Mouse (Mus musculus) bone marrow, adult 2 months (tissue): ENCODE data around the gene Slfn2. TPM values are rescaled to one million over a fixed set of nuclear protein-coding genes. Genes with fewer than 3 reads are reported as not detected.
"Not testable (repeated sequence)": the region's sequence is repeated elsewhere in the genome, so short reads cannot be mapped to it uniquely, and the experiment has no call there.

Source experiments
- H3K27ac ChIP-seq: fragments of 200-500 bp; 2 replicates; pipeline ENCODE4 v1.5.1; 2012; ENCODE audit warnings: low read depth, mild to moderate bottlenecking, control low read depth, inconsistent platforms, low read length; ENCODE audit not compliant: control insufficient read depth, poor library complexity, insufficient read depth
- H3K4me1 ChIP-seq: fragments of 200-500 bp; 2 replicates; pipeline ENCODE4 v1.6.1; 2011; ENCODE audit warnings: low read length; ENCODE audit not compliant: control insufficient read depth, insufficient read depth
- H3K4me3 ChIP-seq: fragments of 200-500 bp; replicated peaks from 2 replicates; pipeline ENCODE3; 2011; ENCODE audit warnings: mild to moderate bottlenecking, low read depth, low read length, control low read depth; ENCODE audit not compliant: control insufficient read depth
- CTCF ChIP-seq: fragments of 200-500 bp; IDR thresholded peaks from 2 replicates; pipeline ENCODE4 v1.5.1; 2011; ENCODE audit warnings: low read length, control low read depth; ENCODE audit not compliant: control insufficient read depth, insufficient read depth
- POLR2A ChIP-seq: fragments of 200-500 bp; IDR thresholded peaks from 2 replicates; pipeline ENCODE4 v1.6.1; 2011; ENCODE audit warnings: low read depth, mild to moderate bottlenecking, control low read depth, low read length, borderline replicate concordance; ENCODE audit not compliant: control insufficient read depth
- WGBS: fragments of 180-500 bp; shearing (Covaris S2); methylation state at CpG from one replicate; pipeline ENCODE4 v1.1.7; 2018; 5-methylcytosine and 5-hydroxymethylcytosine counted together
- polyA plus RNA-seq: library from polyadenylated mRNA; stranded (reverse); fragments of >200 nt; gene quantifications from 2 replicates; pipeline ENCODE4 v1.2.4, GENCODE M21; 2011; ENCODE audit warnings: low replicate concordance; ENCODE audit not compliant: missing spikeins, insufficient read depth, insufficient read length

Slfn2 gene
- 101 and 262 TPM in 2 replicates for polyA plus RNA-seq

GRCm38 (mm10) chr11:83064946-83065345 is at the start of gene Slfn2:
Gene Slfn2 (plus strand): TSS chr11:83065112.
- 63% methylated on average over 2 of the region's 2 CpGs for WGBS
- peak within 1 kb of the TSS; percentile 80 for H3K4me3 ChIP-seq
- peak within 1 kb of the TSS; percentile 90 for H3K27ac ChIP-seq
- TF ChIP-seq CTCF, result peak; percentile 3; the same call in 1 of the 2 replicates
- peak; percentile 48; the same call in 1 of the 2 replicates for TF ChIP-seq POLR2A
- H3K4me1 ChIP-seq, result peaks cover 3% of the 10 kb centered on the region

- Histone ChIP-seq H3K4me3 (no peak overlapping the region), H3K27ac (no peak overlapping the region), H3K4me1 (no peaks in the 10 kb centered on the region; the same call in 1 of the 2 replicates)
- TF ChIP-seq CTCF (no peak), POLR2A (no peak)
Observed at GRCm38 (mm10) chr11:83016093-83016492, 48.8 kb upstream of the Slfn2 start.

DNA sequence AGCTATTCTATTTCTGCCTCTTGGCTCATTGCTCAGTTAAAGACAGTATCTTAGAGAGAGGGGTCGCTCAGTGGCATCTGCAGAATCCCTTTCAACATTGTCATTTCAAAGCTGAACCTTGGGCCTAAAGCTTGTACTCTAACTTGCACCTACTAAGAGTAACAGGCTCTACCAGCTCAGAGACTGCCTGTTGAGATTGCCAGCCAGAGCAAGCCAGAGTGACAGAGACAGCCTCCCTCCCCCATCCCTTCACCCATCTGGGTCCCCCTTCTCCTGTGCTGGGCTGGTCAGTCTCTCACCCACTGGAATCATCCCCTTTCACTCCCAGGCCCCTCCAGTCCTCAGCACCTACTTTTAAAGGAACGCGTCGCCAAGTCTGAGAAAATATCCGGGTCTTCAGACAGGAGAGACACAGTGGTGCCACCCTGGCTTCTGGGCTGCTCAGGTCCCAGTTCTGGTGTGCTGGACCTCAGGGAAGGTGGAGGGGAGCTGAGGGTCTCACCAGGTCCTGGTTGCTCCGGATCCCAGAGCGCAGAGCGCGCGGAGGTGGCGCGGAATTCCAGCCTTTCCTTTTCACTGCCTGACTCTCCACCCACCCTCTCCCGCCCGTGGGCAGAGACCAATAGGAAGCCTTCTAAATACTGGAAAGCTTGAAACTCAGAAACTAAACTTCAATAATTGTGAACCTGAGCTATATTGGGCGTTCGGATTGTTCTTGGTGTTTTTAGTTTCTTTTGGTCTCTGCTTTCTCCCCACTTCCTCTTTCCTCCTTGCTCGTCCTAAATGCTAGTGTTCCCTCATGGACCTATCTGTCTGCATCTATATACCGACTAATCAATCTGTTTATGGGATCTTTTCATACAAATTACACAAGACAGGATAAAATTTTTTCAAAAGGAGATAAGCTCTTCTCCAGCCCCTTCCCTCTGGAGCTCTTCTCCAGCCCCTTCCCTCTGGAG is 45.1 kb upstream of the Slfn2 start:
- H3K4me1 ChIP-seq, result not testable (repeated sequence)
- Histone ChIP-seq H3K4me3 (peak overlapping the region; percentile 82), H3K27ac (peak overlapping the region; percentile 93)
- WGBS, result 13% methylated on average over 18 of the region's 18 CpGs

- 2% methylated on average over 5 of the region's 5 CpGs for WGBS
- H3K4me1 ChIP-seq, result no peaks in the 10 kb centered on the region; the same call in 1 of the 2 replicates
- no peak for TF ChIP-seq CTCF
- TF ChIP-seq POLR2A, result no peak
- peak within 1 kb of the TSS; percentile 82 for H3K4me3 ChIP-seq
- peak within 1 kb of the TSS; percentile 93 for H3K27ac ChIP-seq
Observed at GRCm38 (mm10) chr11:83020621-83021020, 44.3 kb upstream of the Slfn2 start, which contains the start of gene Slfn8. Gene Slfn8 (minus strand): TSS chr11:83020810.

DNA sequence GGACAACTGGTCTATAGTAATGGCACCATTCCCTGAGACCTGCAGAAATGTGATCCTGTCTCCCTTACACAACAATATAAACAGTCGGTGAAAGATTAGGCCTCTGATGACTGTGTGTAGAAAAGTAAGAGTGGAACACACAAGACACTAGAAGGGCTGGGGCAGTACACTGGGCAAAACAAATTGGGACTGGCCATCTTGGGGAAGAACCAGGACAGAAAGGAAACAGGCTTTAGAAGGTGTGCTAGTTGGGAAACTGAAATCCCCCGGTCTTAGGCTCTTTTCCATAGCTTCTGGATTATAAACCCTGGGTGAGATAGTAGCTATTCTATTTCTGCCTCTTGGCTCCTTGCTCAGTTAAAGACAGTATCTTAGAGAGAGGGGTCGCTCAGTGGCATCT is 26.2 kb upstream of the Slfn2 start:
- H3K4me1 ChIP-seq, H3K4me3 ChIP-seq, H3K27ac ChIP-seq: not testable (repeated sequence)
- 70% methylated on average over 3 of the region's 3 CpGs for WGBS

DNA sequence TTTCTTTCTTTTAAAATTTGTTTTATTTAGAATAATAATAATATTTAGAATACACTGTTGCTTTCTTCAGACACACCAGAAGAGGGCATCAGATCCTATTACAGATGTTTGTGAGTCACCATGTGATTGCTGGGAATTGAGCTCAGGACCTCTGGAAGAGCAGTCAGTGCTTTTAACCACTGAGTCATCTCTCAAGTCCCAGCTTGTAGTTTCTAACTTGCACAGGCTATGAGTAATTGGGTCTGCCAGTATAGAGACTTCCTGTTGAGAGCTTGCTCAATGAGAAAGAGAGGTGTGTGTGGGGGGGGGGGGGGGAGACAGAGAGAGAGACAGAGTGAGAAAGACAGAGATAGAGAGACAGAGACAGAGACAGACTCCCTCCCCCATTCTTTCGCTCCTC is 25.8 kb upstream of the Slfn2 start:
- Histone ChIP-seq H3K27ac (no peak overlapping the region), H3K4me3 (peak overlapping the region; percentile 22), H3K4me1 (no peaks in the 10 kb centered on the region; the same call in 1 of the 2 replicates)
- 30% methylated on average over 1 of the region's 1 CpGs for WGBS
- TF ChIP-seq CTCF (no peak), POLR2A (no peak)

DNA sequence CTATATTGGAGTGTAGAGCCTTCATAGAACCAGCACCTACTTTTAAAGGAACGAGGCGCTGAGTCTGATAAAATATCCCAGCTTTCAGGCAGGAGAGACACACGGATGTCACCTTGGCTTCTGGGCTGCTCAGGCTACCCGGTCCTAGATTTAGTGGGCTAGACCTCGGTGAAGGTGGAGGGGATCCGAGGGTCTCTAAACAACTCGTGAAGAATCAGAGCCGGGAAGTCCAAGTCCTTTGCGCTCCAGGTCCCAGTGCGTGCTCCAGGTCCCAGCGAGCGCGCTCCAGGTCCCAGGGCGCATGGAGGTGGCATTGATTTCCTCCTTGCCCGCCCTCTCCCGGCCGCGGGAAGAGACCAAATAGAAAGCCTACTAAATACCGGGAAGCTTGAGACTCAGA is 25.1 kb upstream of the Slfn2 start:
- 4% methylated on average over 19 of the region's 19 CpGs for WGBS
- Histone ChIP-seq H3K27ac (no peak overlapping the region), H3K4me3 (peak overlapping the region; percentile 44), H3K4me1 (no peaks in the 10 kb centered on the region; the same call in 1 of the 2 replicates)
- TF ChIP-seq POLR2A (no peak), CTCF (no peak)

GRCm38 (mm10) chr11:83040325-83040724 is 24.6 kb upstream of the Slfn2 start:
- Histone ChIP-seq H3K4me3 (peak overlapping the region; percentile 51), H3K27ac (no peak overlapping the region), H3K4me1 (no peaks in the 10 kb centered on the region; the same call in 1 of the 2 replicates)
- WGBS, result 2% methylated on average over 1 of the region's 1 CpGs
- no peak for TF ChIP-seq POLR2A
- TF ChIP-seq CTCF, result peak; percentile 29
